Mouse (Mus musculus) CD4-positive, CD25-positive, alpha-beta regulatory T cell, adult 4 months (primary cell): ENCODE results near the gene Dqx1. TPM values are rescaled to one million over a fixed set of nuclear protein-coding genes. Genes with fewer than 3 reads are reported as not detected.

Experiments used
- ATAC-seq: one replicate; pipeline ENCODE4 v1.8.0; 2017
- polyA plus RNA-seq, 2 experiments: library from polyadenylated mRNA; unstranded; fragments of 100-300 nt; shearing (Covaris generic); gene quantifications; one replicate each; pipeline ENCODE4 v1.2.1; 2017

The Dqx1 gene
- polyA plus RNA-seq, 2 experiments from 2014 or later = 1.9 to 4.5 TPM

- ATAC-seq = peak; percentile 65
These were observed 24.1 kb upstream of the Dqx1 start, which contains the start of the genes Dok1 and Loxl3 for GRCm38 (mm10) chr6:83033249-83034185. Dok1 (minus strand) TSS chr6:83033471. Loxl3 (plus strand) TSS chr6:83034173.

GRCm38 (mm10) chr6:83034463-83035055, 23.1 kb upstream of the Dqx1 start:
- ATAC-seq = no peak

GRCm38 (mm10) chr6:83037188-83037587, 20.5 kb upstream of the Dqx1 start:
- no peak for ATAC-seq

- peak; percentile 94 for ATAC-seq
These were observed 19.1 kb upstream of the Dqx1 start for GRCm38 (mm10) chr6:83038496-83039012.

GRCm38 (mm10) chr6:83040601-83041000, 17.0 kb upstream of the Dqx1 start:
- no peak for ATAC-seq

GRCm38 (mm10) chr6:83043561-83043960, 14.1 kb upstream of the Dqx1 start:
- ATAC-seq = no peak

- no peak for ATAC-seq
These were observed 13.7 kb upstream of the Dqx1 start for GRCm38 (mm10) chr6:83043993-83044392.

GRCm38 (mm10) chr6:83044742-83045141, 12.9 kb upstream of the Dqx1 start:
- no peak for ATAC-seq

GRCm38 (mm10) chr6:83049367-83049766, 8.3 kb upstream of the Dqx1 start:
- ATAC-seq = no peak

- peak; percentile 27 for ATAC-seq
These were observed 4.3 kb upstream of the Dqx1 start for GRCm38 (mm10) chr6:83053136-83053960.

GRCm38 (mm10) chr6:83054074-83054851, 3.4 kb upstream of the Dqx1 start, which contains the start of gene Aup1:
Aup1 (plus strand) TSS chr6:83054521.
- ATAC-seq = peak; percentile 92

- ATAC-seq = peak; percentile 30
These were observed 2.7 kb upstream of the Dqx1 start, which contains the start of gene Htra2 for GRCm38 (mm10) chr6:83054871-83055431. Htra2 (minus strand) TSS chr6:83055273.

- no peak for ATAC-seq
These were observed 1.1 kb downstream of the Dqx1 start for GRCm38 (mm10) chr6:83058725-83059124.

- ATAC-seq = peak; percentile 48
These were observed 8.4 kb downstream of the Dqx1 start for GRCm38 (mm10) chr6:83065995-83066394.

- no peak for ATAC-seq
These were observed 8.8 kb downstream of the Dqx1 start for GRCm38 (mm10) chr6:83066441-83066840.

- ATAC-seq = no peak
These were observed 10.6 kb downstream of the Dqx1 start for GRCm38 (mm10) chr6:83068221-83068620.

GRCm38 (mm10) chr6:83068706-83069487, 11.3 kb downstream of the Dqx1 start:
- no peak for ATAC-seq

- ATAC-seq = no peak
These were observed 12.0 kb downstream of the Dqx1 start for GRCm38 (mm10) chr6:83069488-83070246.

- no peak for ATAC-seq
These were observed 12.4 kb downstream of the Dqx1 start, which contains the start of gene Tlx2 for GRCm38 (mm10) chr6:83070247-83070310. Tlx2 (minus strand) TSS chr6:83070293.
